Mouse (Mus musculus) midbrain, embryonic 14.5 days (tissue): ENCODE data around the gene Pctp. TPM values are rescaled to one million over a fixed set of nuclear protein-coding genes. Genes with fewer than 3 reads are reported as not detected.

Experiments
- ATAC-seq: fragments of 200-750 bp; cut with Nextera tagmentation; 2 replicates; pipeline ENCODE4 v1.8.0; 2017; ENCODE audit warnings: moderate number of reproducible peaks, moderate library complexity; ENCODE audit not compliant: low FRiP score, low TSS enrichment
- DNase-seq: peaks from one replicate; pipeline ENCODE4 v3.0.0-alpha.2; 2015
- H3K27ac ChIP-seq: fragments of 300-500 bp; sonication (generic); replicated peaks from 2 replicates; pipeline ENCODE4 v1.5.1; 2014; ENCODE audit warnings: mild to moderate bottlenecking, low read depth, low read length, moderate library complexity
- H3K27me3 ChIP-seq: fragments of 300-500 bp; sonication (generic); 2 replicates; pipeline ENCODE4 v1.6.1; 2014; ENCODE audit warnings: low read length, control low read depth, mixed read lengths; ENCODE audit not compliant: control insufficient read depth, insufficient read depth
- H3K36me3 ChIP-seq: fragments of 300-500 bp; sonication (generic); 2 replicates; pipeline ENCODE4 v1.6.1; 2014; ENCODE audit warnings: low read length, control low read depth; ENCODE audit not compliant: control insufficient read depth, insufficient read depth
- H3K4me1 ChIP-seq: fragments of 300-500 bp; sonication (generic); 2 replicates; pipeline ENCODE4 v1.6.1; 2014; ENCODE audit warnings: mild to moderate bottlenecking, antibody characterized with exemption, low read length, control low read depth; ENCODE audit not compliant: control insufficient read depth, insufficient read depth
- H3K4me2 ChIP-seq: fragments of 300-500 bp; sonication (generic); 2 replicates; pipeline ENCODE4 v1.6.1; 2014; ENCODE audit warnings: mild to moderate bottlenecking, low read length, moderate library complexity
- H3K4me3 ChIP-seq: fragments of 300-500 bp; sonication (generic); replicated peaks from 2 replicates; pipeline ENCODE4 v1.5.1; 2014; ENCODE audit warnings: low read depth, low read length
- H3K9ac ChIP-seq: fragments of 300-500 bp; sonication (generic); replicated peaks from 2 replicates; pipeline ENCODE4 v1.6.1; 2014; ENCODE audit warnings: mild to moderate bottlenecking, low read length, moderate library complexity
- H3K9me3 ChIP-seq: fragments of 300-500 bp; sonication (generic); 2 replicates; pipeline ENCODE4 v1.6.1; 2016; ENCODE audit warnings: low read length, control low read depth, mixed read lengths; ENCODE audit not compliant: control insufficient read depth
- WGBS: fragments of 180-500 bp; shearing (Covaris S2); extraction: QIAGEN DNeasy Blood & Tissue Kit; methylation state at CpG from one replicate; pipeline ENCODE4 v1.1.7; 2014; 5-methylcytosine and 5-hydroxymethylcytosine counted together
- polyA plus RNA-seq: library from polyadenylated mRNA; unstranded; fragments of >200 nt; fragmentation: Nextera tagmentation; extraction: Ambion mirVana; gene quantifications from 2 replicates; pipeline ENCODE4 v1.2.1, GENCODE M21; 2014

Pctp gene
- polyA plus RNA-seq, 1 experiment from 2014 or later = 1.3 TPM

- no peak overlapping the region for H3K4me2 ChIP-seq
- H3K27ac ChIP-seq = no peak overlapping the region
- ATAC-seq (no peak), DNase-seq (no peak)
- no peaks in the 10 kb centered on the region for H3K27me3 ChIP-seq
- no peak overlapping the region for H3K4me3 ChIP-seq
- H3K4me1 ChIP-seq = no peaks in the 10 kb centered on the region
- WGBS = 86% methylated on average over 4 of the region's 4 CpGs
- H3K9me3 ChIP-seq = no peaks in the 10 kb centered on the region
- H3K36me3 ChIP-seq = no peaks in the 10 kb centered on the region
- H3K9ac ChIP-seq = no peak overlapping the region
Observed at GRCm38 (mm10) chr11:89947806-89948205, 54.9 kb downstream of the Pctp start.

- H3K27ac ChIP-seq = no peak overlapping the region
- H3K4me2 ChIP-seq = no peak overlapping the region
- no peak overlapping the region for H3K9ac ChIP-seq
- no peaks in the 10 kb centered on the region for H3K9me3 ChIP-seq
- H3K4me1 ChIP-seq = no peaks in the 10 kb centered on the region
- ATAC-seq = no peak
- H3K4me3 ChIP-seq = no peak overlapping the region
- H3K27me3 ChIP-seq = no peaks in the 10 kb centered on the region
- WGBS = 92% methylated on average over 8 of the region's 8 CpGs
- no peak for DNase-seq
- H3K36me3 ChIP-seq = no peaks in the 10 kb centered on the region
Observed at GRCm38 (mm10) chr11:89945159-89945558, 57.5 kb downstream of the Pctp start.

DNA sequence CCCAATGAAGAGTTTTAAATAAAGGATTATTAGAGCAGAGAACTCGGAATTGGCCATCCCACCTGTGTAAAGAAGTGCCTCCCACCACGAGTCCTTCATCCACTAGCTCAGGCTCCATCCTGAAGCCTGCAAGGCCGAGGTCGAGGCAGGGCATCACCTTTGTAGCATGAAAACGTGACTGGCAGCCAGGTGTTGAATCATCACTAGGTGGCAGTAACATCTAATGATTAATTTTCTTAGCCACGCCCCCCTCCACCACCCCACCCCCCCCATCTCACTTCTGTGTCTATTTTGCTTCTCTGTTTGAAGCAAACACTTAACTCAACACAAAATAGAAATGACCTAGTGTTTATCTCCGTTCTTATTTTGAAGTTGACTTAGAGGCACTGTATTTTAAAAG lies 65.5 kb downstream of the Pctp start:
- Histone ChIP-seq H3K9ac (no peak overlapping the region), H3K4me1 (no peaks in the 10 kb centered on the region), H3K4me2 (no peak overlapping the region), H3K36me3 (no peaks in the 10 kb centered on the region), H3K27ac (no peak overlapping the region), H3K9me3 (no peaks in the 10 kb centered on the region), H3K27me3 (no peaks in the 10 kb centered on the region), H3K4me3 (no peak overlapping the region)
- no peak for ATAC-seq
- DNase-seq = no peak
- 52% methylated on average over 7 of the region's 7 CpGs for WGBS

Other genes with a start within 250 kb of the Pctp start
- gene Ankfn1, start 225.2 kb downstream of the Pctp start, polyA plus RNA-seq = 5.9 and 6.7 TPM in 2 replicates
- gene Tmem100, start 27.5 kb upstream of the Pctp start, polyA plus RNA-seq = 5.9 and 8.7 TPM in 2 replicates
- 29.6 and 30.3 TPM in 2 replicates for gene Gm45716, start 184.8 kb upstream of the Pctp start, polyA plus RNA-seq
- gene Mmd, start 246.6 kb upstream of the Pctp start, polyA plus RNA-seq = 91.2 and 93.6 TPM in 2 replicates